Mouse (Mus musculus): ENCODE measurements around the gene Runx1.
A peak's percentile ranks its signal among the peaks of the same experiment; 100 is the strongest.

Gene Runx1

DNA sequence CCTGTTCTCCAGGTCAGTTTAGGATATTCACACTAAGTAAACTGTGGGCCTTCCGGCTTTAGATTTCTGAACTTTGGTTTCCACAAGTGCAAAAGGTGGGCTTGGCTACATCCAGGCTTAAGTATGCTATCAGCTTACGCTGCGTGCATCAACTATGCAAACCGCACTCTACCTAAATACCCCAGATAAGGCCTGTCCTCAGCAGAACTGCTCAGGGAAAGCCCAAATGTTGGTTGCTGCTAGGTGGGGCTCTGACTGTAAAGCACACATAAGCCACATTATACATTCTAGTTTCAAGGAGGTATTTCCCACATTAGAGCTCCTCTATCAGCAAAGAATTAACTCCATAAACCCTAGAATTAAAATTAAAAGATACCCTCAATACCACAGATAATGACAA lies 33.0 kb downstream of the Runx1 start:
- DNase-seq: no peak

DNA sequence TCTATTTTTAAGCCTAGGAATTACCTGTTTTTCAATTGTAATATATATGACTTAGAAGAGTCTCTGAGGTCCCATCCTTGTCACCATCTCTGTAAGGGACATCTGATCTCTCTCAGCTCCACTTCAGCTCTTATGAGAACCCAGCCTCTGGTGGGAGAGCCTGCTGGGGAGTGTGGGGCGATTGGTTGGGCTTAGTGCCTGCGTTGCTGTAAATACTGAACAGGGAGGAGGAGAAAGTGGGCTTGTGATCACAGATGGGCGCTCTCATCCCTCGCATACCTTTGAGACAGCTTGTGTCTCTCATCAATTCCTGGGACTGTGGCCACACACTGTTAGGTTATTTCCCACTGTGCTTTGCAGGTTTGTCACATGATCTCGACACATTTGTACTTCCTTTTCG lies 35.3 kb downstream of the Runx1 start:
- DNase-seq: no peak

DNA sequence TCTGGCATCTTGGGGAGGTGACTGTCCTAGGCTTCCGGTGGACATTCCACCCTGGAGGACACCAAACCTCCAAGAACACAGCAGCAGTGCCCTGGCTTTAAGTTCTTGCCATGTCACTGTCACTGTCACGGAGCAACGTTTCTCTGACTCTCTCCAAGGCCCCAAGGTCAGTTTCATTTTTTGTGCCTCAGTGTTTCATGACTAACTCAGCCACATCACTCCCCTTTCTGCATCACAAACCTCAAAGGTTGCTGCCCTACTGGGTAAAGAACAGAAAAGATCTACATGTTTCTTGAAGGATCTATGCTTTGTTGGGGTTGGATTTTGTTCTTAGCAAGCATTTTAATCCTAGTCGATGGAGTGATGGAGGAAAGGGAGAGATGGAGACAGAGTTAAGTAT lies 36.1 kb downstream of the Runx1 start:
- no peak for DNase-seq

- no peak for DNase-seq
Observed at GRCm38 (mm10) chr16:92788446-92788845, 37.5 kb downstream of the Runx1 start.

- no peak for DNase-seq
Observed at GRCm38 (mm10) chr16:92786883-92787321, 39.0 kb downstream of the Runx1 start.

GRCm38 (mm10) chr16:92786276-92786882 lies 39.6 kb downstream of the Runx1 start:
- no peak for DNase-seq

- DNase-seq: no peak
Observed at GRCm38 (mm10) chr16:92783651-92784131, 42.3 kb downstream of the Runx1 start.

DNA sequence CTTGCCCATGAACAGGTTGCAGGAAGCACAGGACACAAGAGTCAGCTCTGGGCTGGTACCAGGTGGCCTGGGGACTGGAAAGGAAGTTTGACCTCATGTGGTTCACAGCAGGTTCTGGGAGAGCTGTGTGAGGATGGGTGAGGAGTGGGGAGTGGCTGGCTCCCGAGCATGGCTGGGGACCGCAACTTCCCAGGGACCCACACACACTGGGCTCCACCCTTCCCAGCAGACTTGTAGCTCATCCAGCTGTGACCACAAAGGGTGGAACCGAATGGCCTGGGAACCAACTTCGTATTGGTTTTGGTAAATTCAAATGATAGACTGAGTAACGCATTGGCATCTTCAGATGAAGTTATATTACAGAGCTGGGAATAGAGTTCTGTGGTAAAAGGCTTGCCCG lies 43.5 kb downstream of the Runx1 start:
- no peak for DNase-seq

DNA sequence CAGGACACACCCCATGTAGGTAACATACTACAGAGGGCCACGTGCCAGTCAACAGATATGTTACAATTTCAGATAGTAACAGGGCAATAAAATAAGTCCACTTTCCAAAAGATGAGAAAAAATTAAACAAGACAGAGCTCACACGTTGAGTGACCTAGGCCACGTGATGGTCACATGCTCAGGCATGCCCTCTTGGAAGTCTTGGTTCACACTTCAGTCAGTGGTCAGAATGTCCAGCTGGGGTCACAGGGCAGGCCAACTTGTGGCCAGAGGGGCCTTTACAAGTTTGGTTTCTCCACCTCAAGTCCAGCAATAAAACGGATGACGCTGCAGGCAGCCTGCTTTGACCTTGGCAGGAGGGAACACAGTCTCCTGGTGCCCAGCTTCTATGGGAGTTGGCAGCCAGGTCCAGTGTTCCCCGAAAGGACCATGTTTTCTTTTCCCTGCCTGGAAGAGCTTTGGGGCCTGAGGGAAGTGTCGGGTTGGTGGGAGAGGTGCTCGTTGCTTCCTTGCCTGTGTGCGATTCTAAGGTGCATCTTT lies 46.0 kb downstream of the Runx1 start:
- no peak for DNase-seq

- no peak for DNase-seq
Observed at GRCm38 (mm10) chr16:92779175-92779574, 46.8 kb downstream of the Runx1 start.

DNA sequence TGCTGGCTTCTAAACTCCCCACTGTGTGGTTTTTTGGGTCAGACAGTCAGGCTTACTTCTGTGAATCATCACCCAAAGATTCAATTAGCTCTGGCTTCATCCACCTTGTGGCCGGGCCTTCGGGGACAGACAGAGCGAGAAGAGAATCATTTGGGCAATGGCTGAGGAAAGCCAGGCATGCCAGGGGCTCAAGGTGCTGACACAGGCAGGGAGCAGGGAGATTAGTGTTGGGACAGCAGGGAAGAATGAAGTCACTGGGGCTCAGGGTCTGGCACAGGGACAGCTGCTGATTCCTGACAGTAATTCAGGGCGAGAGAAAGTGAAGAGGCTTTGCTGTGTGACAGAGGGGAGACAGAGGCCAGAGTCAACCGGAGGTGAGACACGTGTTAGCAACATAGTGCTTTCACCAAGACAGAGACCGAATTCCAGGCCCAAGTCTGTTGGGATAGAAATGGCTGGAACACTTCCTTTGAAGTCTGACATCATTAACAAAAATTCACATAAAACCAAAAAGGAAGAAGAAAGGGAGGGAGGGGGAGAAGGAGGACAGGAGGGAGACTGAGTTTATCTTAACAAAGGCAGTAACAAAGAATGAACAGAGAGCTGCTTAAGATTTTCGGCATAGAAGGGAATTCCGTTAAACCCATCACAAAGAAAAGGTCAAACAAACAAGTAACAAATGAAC lies 47.7 kb downstream of the Runx1 start:
- no peak for DNase-seq

DNA sequence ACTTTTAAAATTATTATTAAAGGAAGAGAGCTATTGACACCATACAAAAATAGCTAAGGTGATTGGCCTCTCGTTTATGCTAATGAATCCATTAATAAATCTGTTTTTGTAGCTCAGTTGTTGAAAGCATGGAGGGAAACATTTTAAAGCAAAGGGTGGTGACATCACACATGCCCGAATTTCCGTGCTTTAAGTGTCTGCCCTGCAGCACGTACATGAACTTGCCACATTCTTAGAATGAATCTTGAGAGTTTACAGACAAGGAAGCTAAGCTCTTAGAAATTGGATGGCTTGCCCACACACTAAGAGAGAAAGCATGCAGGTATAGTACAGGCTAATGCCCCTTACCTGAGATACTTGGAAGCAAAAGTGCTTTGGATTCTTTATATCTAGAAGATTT lies 58.1 kb downstream of the Runx1 start:
- DNase-seq: no peak

GRCm38 (mm10) chr16:92767423-92767822 lies 58.5 kb downstream of the Runx1 start:
- DNase-seq: no peak

- DNase-seq: no peak
Observed at GRCm38 (mm10) chr16:92764741-92765396, 61.1 kb downstream of the Runx1 start.

DNA sequence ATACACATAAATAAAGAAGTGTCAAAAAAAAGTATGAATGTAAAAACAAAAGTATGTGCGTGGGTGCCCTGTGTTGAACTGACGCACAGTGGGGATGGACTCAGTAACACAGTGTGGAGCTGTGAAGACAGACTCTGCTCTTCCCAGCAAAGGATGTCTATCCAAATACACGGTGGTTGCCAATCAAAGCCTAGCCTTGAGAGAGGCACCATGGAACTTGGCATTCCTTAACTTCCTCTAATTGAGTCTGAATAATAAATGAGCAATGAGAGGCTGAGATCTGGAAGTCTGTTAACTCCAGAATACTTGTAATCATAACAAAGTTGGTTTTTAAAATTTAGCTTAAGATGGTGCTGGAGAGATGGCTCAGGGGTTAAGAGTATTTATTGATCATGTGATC lies 62.3 kb downstream of the Runx1 start:
- no peak for DNase-seq

DNA sequence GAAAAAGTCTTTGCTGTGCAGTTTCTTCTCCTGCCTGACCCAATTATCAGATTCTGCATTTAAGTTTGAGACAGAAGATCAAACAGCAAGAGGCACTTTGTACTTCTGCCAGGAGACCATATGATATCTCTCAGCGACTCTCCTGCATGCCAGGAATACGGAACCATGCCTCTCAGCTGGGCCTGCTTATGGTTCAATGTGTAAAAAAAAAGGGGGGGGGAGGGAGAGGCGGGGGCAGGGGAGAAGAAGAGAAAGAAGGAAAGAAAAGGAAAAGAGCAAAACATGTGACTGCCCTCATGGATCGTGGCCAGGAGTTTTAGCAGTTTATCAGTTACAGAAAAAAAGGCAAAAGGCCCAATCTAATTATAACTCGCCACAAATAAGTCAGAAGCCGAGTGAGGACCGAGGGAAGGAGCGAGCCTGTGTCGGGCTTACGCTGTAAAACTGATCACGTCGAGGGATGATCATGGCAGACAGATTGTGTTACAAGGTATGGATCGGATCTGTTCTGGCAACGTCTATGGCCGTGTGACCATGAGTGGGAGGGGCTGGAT lies 63.9 kb downstream of the Runx1 start:
- DNase-seq: peak; percentile 24

DNA sequence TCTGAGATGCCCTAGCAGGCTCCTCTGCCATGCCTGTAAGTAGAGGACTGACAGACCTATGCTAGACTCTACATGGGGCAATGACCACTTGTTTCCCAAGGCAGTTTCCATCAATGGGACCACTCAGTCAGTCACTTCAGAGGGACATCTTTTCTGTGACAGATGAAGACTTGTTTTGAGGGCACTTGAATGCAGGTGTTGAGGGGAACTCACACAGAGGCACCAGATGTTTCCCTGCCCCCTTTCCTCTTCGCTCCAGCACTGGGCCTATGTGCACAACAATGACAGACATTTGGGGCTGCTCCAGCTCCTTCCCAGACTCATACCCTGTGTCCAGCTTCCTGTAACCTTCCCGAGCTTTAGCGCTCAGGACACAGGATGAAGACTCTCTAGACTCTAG lies 65.9 kb downstream of the Runx1 start:
- no peak for DNase-seq

DNA sequence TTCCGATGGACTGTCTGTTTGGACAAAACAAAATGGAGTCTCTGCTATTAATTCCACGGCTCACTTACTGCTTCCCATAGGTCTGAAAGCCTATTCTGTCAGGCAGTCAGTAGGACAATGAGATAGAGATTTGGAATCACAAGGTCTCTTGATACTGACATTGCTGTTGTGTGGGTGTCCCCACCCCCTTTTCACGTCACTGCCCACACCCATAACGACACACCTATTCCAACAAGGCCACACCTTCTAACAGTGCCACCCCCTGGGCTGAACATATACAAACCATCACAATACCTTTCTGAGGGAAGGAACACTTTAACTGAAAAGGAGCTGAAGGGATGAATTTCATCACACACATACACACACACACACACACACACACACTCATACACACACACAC lies 68.4 kb downstream of the Runx1 start:
- no peak for DNase-seq

- DNase-seq: no peak
Observed at GRCm38 (mm10) chr16:92753944-92754343, 72.0 kb downstream of the Runx1 start.

- no peak for DNase-seq
Observed at GRCm38 (mm10) chr16:92753139-92753538, 72.8 kb downstream of the Runx1 start.

GRCm38 (mm10) chr16:92748272-92748671 lies 77.7 kb downstream of the Runx1 start:
- DNase-seq: no peak

- DNase-seq: no peak
Observed at GRCm38 (mm10) chr16:92747062-92747461, 78.9 kb downstream of the Runx1 start.

DNA sequence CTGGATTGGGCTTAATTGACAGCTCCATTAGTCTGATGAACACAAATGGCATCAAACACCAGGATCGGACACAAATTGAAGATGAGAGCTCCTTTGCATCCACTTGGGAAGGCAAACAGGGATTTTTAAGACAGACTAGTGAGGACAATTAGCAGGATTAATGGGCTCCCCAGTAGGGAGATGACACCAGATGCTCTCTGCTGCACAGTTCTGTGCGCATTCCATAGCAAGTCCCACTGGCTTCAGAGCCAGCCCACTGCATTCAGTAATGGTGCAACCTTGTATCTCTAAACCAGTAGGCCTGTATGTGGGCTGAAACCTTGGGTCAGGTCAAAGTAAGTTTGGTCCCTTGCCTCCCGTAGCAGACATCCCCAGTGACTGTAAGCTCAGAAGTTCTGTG lies 80.7 kb downstream of the Runx1 start:
- no peak for DNase-seq
